Mouse (Mus musculus): ENCODE measurements at regions not wholly inside any gene's neighbourhood (a gene's known extent, or its start where the extent isn't known, plus 50 kb on each side); places are given as distances from the start of the nearest gene placed in this dataset.

GRCm38 (mm10) chr5:120315116-120315515 is 116.4 kb upstream of the Lhx5 start:
- no peak for DNase-seq

- no peak for DNase-seq
These were observed 112.5 kb upstream of the Lhx5 start for GRCm38 (mm10) chr5:120318951-120319350.

GRCm38 (mm10) chr5:120322031-120322731 is 109.3 kb upstream of the Lhx5 start:
- DNase-seq = no peak

- DNase-seq = no peak
These were observed 108.7 kb upstream of the Lhx5 start for GRCm38 (mm10) chr5:120322732-120323316.

GRCm38 (mm10) chr5:120324111-120324510 is 107.4 kb upstream of the Lhx5 start:
- DNase-seq = no peak

- DNase-seq = no peak
These were observed 106.1 kb upstream of the Lhx5 start for GRCm38 (mm10) chr5:120325386-120325910.

GRCm38 (mm10) chr5:120332030-120332429 is 99.5 kb upstream of the Lhx5 start:
- DNase-seq = peak; percentile 24

- DNase-seq = no peak
These were observed 92.3 kb upstream of the Lhx5 start for GRCm38 (mm10) chr5:120339162-120339561.

GRCm38 (mm10) chr5:120340696-120341231 is 90.7 kb upstream of the Lhx5 start:
- DNase-seq = no peak

GRCm38 (mm10) chr5:120350461-120350860 is 81.0 kb upstream of the Lhx5 start:
- DNase-seq = no peak

GRCm38 (mm10) chr5:120351827-120352226 is 79.7 kb upstream of the Lhx5 start:
- no peak for DNase-seq

- no peak for DNase-seq
These were observed 77.8 kb upstream of the Lhx5 start for GRCm38 (mm10) chr5:120353657-120354056.

GRCm38 (mm10) chr5:120356950-120357349 is 74.5 kb upstream of the Lhx5 start:
- DNase-seq = no peak

GRCm38 (mm10) chr5:120358084-120358690 is 73.3 kb upstream of the Lhx5 start:
- DNase-seq = no peak

GRCm38 (mm10) chr5:120365950-120366467 is 65.5 kb upstream of the Lhx5 start:
- DNase-seq = no peak

GRCm38 (mm10) chr5:120368797-120369196 is 62.7 kb upstream of the Lhx5 start:
- DNase-seq = no peak

- DNase-seq = no peak
These were observed 60.2 kb upstream of the Lhx5 start for GRCm38 (mm10) chr5:120371176-120371819.

GRCm38 (mm10) chr5:120373426-120373825 is 58.1 kb upstream of the Lhx5 start:
- DNase-seq = no peak
